Mouse (Mus musculus) brain, embryonic 14.5 days (tissue): ENCODE data around the gene D330020A13Rik.

ENCODE experiments used
- CTCF ChIP-seq: fragments of 200-500 bp; IDR thresholded peaks from 2 replicates; pipeline ENCODE4 v1.5.1; 2012; ENCODE audit warnings: inconsistent platforms, mild to moderate bottlenecking, moderate library complexity, borderline replicate concordance; ENCODE audit not compliant: insufficient read depth, insufficient read length; ENCODE audit errors: extremely low read depth
- POLR2A ChIP-seq: fragments of 200-500 bp; IDR thresholded peaks from 2 replicates; pipeline ENCODE4 v1.6.1; 2012; ENCODE audit warnings: mild to moderate bottlenecking, inconsistent platforms, borderline replicate concordance; ENCODE audit not compliant: poor library complexity, insufficient read depth, insufficient read length, severe bottlenecking; ENCODE audit errors: extremely low read depth

- TF ChIP-seq POLR2A (no peak), CTCF (no peak)
These were observed 39.0 kb upstream of the D330020A13Rik start for GRCm38 (mm10) chr6:120255144-120255543.
